Mouse (Mus musculus) bone marrow macrophage, adult 2 months (primary cell): ENCODE results near the gene Timp1. TPM values are rescaled to one million over a fixed set of nuclear protein-coding genes. Genes with fewer than 3 reads are reported as not detected.

Experiments
- H3K27ac ChIP-seq: 2 replicates; pipeline ENCODE4 v1.5.1; 2012; ENCODE audit warnings: low read depth, low read length; ENCODE audit not compliant: insufficient read depth
- H3K4me1 ChIP-seq: 2 replicates; pipeline ENCODE4 v1.6.1; 2012; ENCODE audit warnings: low read length; ENCODE audit not compliant: control insufficient read depth, insufficient read depth
- H3K4me3 ChIP-seq: 2 replicates; pipeline ENCODE4 v1.5.1; 2012; ENCODE audit warnings: mild to moderate bottlenecking, low read length, moderate library complexity; ENCODE audit not compliant: insufficient read depth
- CTCF ChIP-seq: IDR thresholded peaks from 2 replicates; pipeline ENCODE4 v1.5.1; 2012; ENCODE audit warnings: low read depth, mild to moderate bottlenecking, low read length, moderate library complexity
- POLR2A ChIP-seq: IDR thresholded peaks from 2 replicates; pipeline ENCODE4 v1.6.1; 2012; ENCODE audit warnings: mild to moderate bottlenecking, low read depth, low read length, borderline replicate concordance
- polyA plus RNA-seq: library from polyadenylated mRNA; stranded (reverse); fragments of >200 nt; gene quantifications from 2 replicates; pipeline ENCODE4 v1.2.4, GENCODE M21; 2012; ENCODE audit not compliant: missing spikeins, insufficient read depth, insufficient read length

The Timp1 gene
- polyA plus RNA-seq, 1 experiment = 10.6 TPM

- H3K4me1 ChIP-seq = peaks cover 26% of the 10 kb centered on the region
- no peak overlapping the region for H3K4me3 ChIP-seq
- H3K27ac ChIP-seq = no peak overlapping the region
- TF ChIP-seq POLR2A (no peak), CTCF (no peak)
Measured at GRCm38 (mm10) chrX:20863161-20864101, 6.5 kb upstream of the Timp1 start.

GRCm38 (mm10) chrX:20868091-20868490, 1.9 kb upstream of the Timp1 start:
- TF ChIP-seq CTCF (no peak), POLR2A (no peak)
- Histone ChIP-seq H3K27ac (no peak overlapping the region), H3K4me3 (no peak overlapping the region), H3K4me1 (peaks cover 15% of the 10 kb centered on the region)

- Histone ChIP-seq H3K4me1 (peaks cover 5% of the 10 kb centered on the region), H3K4me3 (no peak overlapping the region), H3K27ac (no peak overlapping the region)
- no peak for TF ChIP-seq POLR2A
- TF ChIP-seq CTCF = no peak
Measured at GRCm38 (mm10) chrX:20869203-20869602, 763 bp upstream of the Timp1 start.

- TF ChIP-seq POLR2A (no peak), CTCF (no peak)
- H3K27ac ChIP-seq = no peak overlapping the region
- H3K4me3 ChIP-seq = no peak overlapping the region
- no peaks in the 10 kb centered on the region for H3K4me1 ChIP-seq
Measured at GRCm38 (mm10) chrX:20872928-20873500, 3.0 kb downstream of the Timp1 start.

- no peak overlapping the region for H3K27ac ChIP-seq
- no peak overlapping the region for H3K4me3 ChIP-seq
- H3K4me1 ChIP-seq = no peaks in the 10 kb centered on the region
- TF ChIP-seq CTCF (no peak), POLR2A (no peak)
Measured at GRCm38 (mm10) chrX:20875241-20875640, 5.3 kb downstream of the Timp1 start.

GRCm38 (mm10) chrX:20910074-20910473, 40.1 kb downstream of the Timp1 start:
- Histone ChIP-seq H3K4me3 (no peak overlapping the region), H3K4me1 (peaks cover 3% of the 10 kb centered on the region; the same call in 1 of the 2 replicates)
- TF ChIP-seq CTCF = no peak
- no peak for TF ChIP-seq POLR2A

GRCm38 (mm10) chrX:20913726-20914125, 43.8 kb downstream of the Timp1 start:
- Histone ChIP-seq H3K4me1 (peaks cover 6% of the 10 kb centered on the region; the same call in 1 of the 2 replicates), H3K4me3 (no peak overlapping the region), H3K27ac (no peak overlapping the region)
- TF ChIP-seq POLR2A (no peak), CTCF (no peak)

More at GRCm38 (mm10) chrX:20910074-20910473, 40.1 kb downstream of the Timp1 start:
- H3K27ac ChIP-seq = no peak overlapping the region

- H3K27ac ChIP-seq = no peak overlapping the region
- no peak for TF ChIP-seq CTCF
- TF ChIP-seq POLR2A = no peak
- no peak overlapping the region for H3K4me3 ChIP-seq
- H3K4me1 ChIP-seq = peaks cover 6% of the 10 kb centered on the region; the same call in 1 of the 2 replicates
Measured at GRCm38 (mm10) chrX:20915075-20915474, 45.1 kb downstream of the Timp1 start.

- Histone ChIP-seq H3K27ac (no peak overlapping the region), H3K4me1 (peaks cover 19% of the 10 kb centered on the region), H3K4me3 (peak overlapping the region; percentile 51)
- TF ChIP-seq CTCF = no peak
- TF ChIP-seq POLR2A = no peak
Measured at GRCm38 (mm10) chrX:20920249-20920843, 50.4 kb downstream of the Timp1 start.
